Mouse (Mus musculus) midbrain, postnatal 0 days (tissue): Measurements from ENCODE around the gene Mtor. TPM values are rescaled to one million over a fixed set of nuclear protein-coding genes. Genes with fewer than 3 reads are reported as not detected.

Source experiments
- ATAC-seq: fragments of 200-750 bp; cut with Nextera tagmentation; 2 replicates; pipeline ENCODE4 v1.8.0; 2017; ENCODE audit warnings: moderate number of reproducible peaks, mild to moderate bottlenecking, moderate TSS enrichment, moderate library complexity; ENCODE audit not compliant: low FRiP score
- DNase-seq: peaks from one replicate; pipeline ENCODE4 v3.0.0-alpha.2; 2015; ENCODE audit warnings: low spot score
- H3K27ac ChIP-seq: fragments of 300-500 bp; sonication (generic); 2 replicates; pipeline ENCODE4 v1.5.1; 2014; ENCODE audit warnings: low read depth, mild to moderate bottlenecking, low read length, mixed read lengths
- H3K27me3 ChIP-seq: fragments of 300-500 bp; sonication (generic); 2 replicates; pipeline ENCODE4 v1.6.1; 2014; ENCODE audit warnings: low read length, control low read depth, mixed read lengths; ENCODE audit not compliant: insufficient read depth
- H3K36me3 ChIP-seq: fragments of 300-500 bp; sonication (generic); 2 replicates; pipeline ENCODE4 v1.6.1; 2014; ENCODE audit warnings: low read length, control low read depth, mixed read lengths; ENCODE audit not compliant: insufficient read depth
- H3K4me1 ChIP-seq: fragments of 300-500 bp; sonication (generic); 2 replicates; pipeline ENCODE4 v1.6.1; 2014; ENCODE audit warnings: mild to moderate bottlenecking, control low read depth, antibody characterized with exemption, low read length, mixed read lengths; ENCODE audit not compliant: insufficient read depth
- H3K4me2 ChIP-seq: fragments of 300-500 bp; sonication (generic); 2 replicates; pipeline ENCODE4 v1.6.1; 2014; ENCODE audit warnings: low read depth, mild to moderate bottlenecking, low read length, mixed read lengths; ENCODE audit not compliant: poor library complexity, severe bottlenecking
- H3K4me3 ChIP-seq: fragments of 300-500 bp; sonication (generic); 2 replicates; pipeline ENCODE4 v1.5.1; 2014; ENCODE audit warnings: low read depth, mild to moderate bottlenecking, low read length, moderate library complexity
- H3K9ac ChIP-seq: fragments of 300-500 bp; sonication (generic); replicated peaks from 2 replicates; pipeline ENCODE4 v1.6.1; 2014; ENCODE audit warnings: mild to moderate bottlenecking, low read length, moderate library complexity, mixed read lengths; ENCODE audit not compliant: poor library complexity, severe bottlenecking
- H3K9me3 ChIP-seq: fragments of 300-500 bp; sonication (generic); 2 replicates; pipeline ENCODE4 v1.6.1; 2016; ENCODE audit warnings: low read length, control low read depth
- CTCF ChIP-seq: IDR thresholded peaks from 2 replicates; pipeline ENCODE4 v1.5.1; 2016; ENCODE audit warnings: antibody characterized with exemption, mild to moderate bottlenecking
- WGBS: fragments of 180-500 bp; shearing (Covaris S2); extraction: QIAGEN DNeasy Blood & Tissue Kit; methylation state at CpG from one replicate; pipeline ENCODE4 v1.1.7; 2014; 5-methylcytosine and 5-hydroxymethylcytosine counted together
- polyA plus RNA-seq: library from polyadenylated mRNA; unstranded; fragments of >200 nt; fragmentation: Nextera tagmentation; extraction: Ambion mirVana; gene quantifications from 2 replicates; pipeline ENCODE4 v1.2.1, GENCODE M21; 2015
- total RNA-seq: library from RNA; depleted of rRNA; stranded (reverse); fragments of >200 nt; gene quantifications from 2 replicates; pipeline ENCODE4 v1.2.3, GENCODE M21; 2014

Mtor gene
- total and polyA plus RNA-seq, 2 experiments from 2014 or later = 27.8 to 54.5 TPM

GRCm38 (mm10) chr4:148591171-148591630 is 142.8 kb downstream of the Mtor start, which contains the start of gene Srm:
Gene Srm, plus strand, starts transcription at chr4:148591503.
- WGBS = under 1% methylated on average over 40 of the region's 50 CpGs
- Histone ChIP-seq H3K4me1 (peaks cover 7% of the 10 kb centered on the region; the same call in 1 of the 2 replicates), H3K9me3 (no peaks in the 10 kb centered on the region), H3K27me3 (no peaks in the 10 kb centered on the region), H3K9ac (peak within 1 kb of the TSS; percentile 78), H3K27ac (peak within 1 kb of the TSS; percentile 59), H3K4me3 (peak within 1 kb of the TSS; percentile 90), H3K4me2 (peak within 1 kb of the TSS; percentile 86), H3K36me3 (peaks cover 28% of the 10 kb centered on the region)
- no peak for TF ChIP-seq CTCF
- DNase-seq (peak; percentile 98), ATAC-seq (peak; percentile 99)

GRCm38 (mm10) chr4:148591637-148592380 is 143.4 kb downstream of the Mtor start:
- H3K4me2 ChIP-seq = peak overlapping the region; percentile 86
- ATAC-seq = peak; percentile 76
- H3K36me3 ChIP-seq = peaks cover 32% of the 10 kb centered on the region
- H3K4me1 ChIP-seq = peaks cover 7% of the 10 kb centered on the region; the same call in 1 of the 2 replicates
- peak overlapping the region; percentile 90 for H3K4me3 ChIP-seq
- DNase-seq = peak; percentile 48
- peak overlapping the region; percentile 78 for H3K9ac ChIP-seq
- peak overlapping the region; percentile 57 for H3K27ac ChIP-seq
- H3K9me3 ChIP-seq = no peaks in the 10 kb centered on the region
- no peak for TF ChIP-seq CTCF
- no peaks in the 10 kb centered on the region for H3K27me3 ChIP-seq
- WGBS = under 1% methylated on average over 52 of the region's 53 CpGs

- Histone ChIP-seq H3K4me2 (no peak overlapping the region), H3K9me3 (no peaks in the 10 kb centered on the region), H3K36me3 (peaks cover 33% of the 10 kb centered on the region), H3K9ac (no peak overlapping the region), H3K4me1 (peaks cover 7% of the 10 kb centered on the region; the same call in 1 of the 2 replicates), H3K4me3 (no peak overlapping the region), H3K27ac (no peak overlapping the region), H3K27me3 (no peaks in the 10 kb centered on the region)
- ATAC-seq = no peak
- no peak for DNase-seq
- no peak for TF ChIP-seq CTCF
- WGBS = 90% methylated on average over 11 of the region's 11 CpGs
Measured at GRCm38 (mm10) chr4:148593996-148594395, 145.6 kb downstream of the Mtor start.

- Histone ChIP-seq H3K9ac (no peak overlapping the region), H3K27me3 (no peaks in the 10 kb centered on the region), H3K9me3 (no peaks in the 10 kb centered on the region), H3K36me3 (peaks cover 33% of the 10 kb centered on the region), H3K4me2 (no peak overlapping the region), H3K27ac (no peak overlapping the region), H3K4me3 (no peak overlapping the region), H3K4me1 (peaks cover 7% of the 10 kb centered on the region; the same call in 1 of the 2 replicates)
- TF ChIP-seq CTCF = no peak
- WGBS = 86% methylated on average over 6 of the region's 6 CpGs
- no peak for DNase-seq
- ATAC-seq = no peak
Measured at GRCm38 (mm10) chr4:148595916-148596315, 147.5 kb downstream of the Mtor start.

- H3K4me3 ChIP-seq = no peak overlapping the region
- no peak for TF ChIP-seq CTCF
- no peak overlapping the region for H3K27ac ChIP-seq
- no peak for DNase-seq
- WGBS = 100% methylated on average over 3 of the region's 3 CpGs
- H3K27me3 ChIP-seq = no peaks in the 10 kb centered on the region
- ATAC-seq = no peak
- no peak overlapping the region for H3K4me2 ChIP-seq
- peaks cover 7% of the 10 kb centered on the region; the same call in 1 of the 2 replicates for H3K4me1 ChIP-seq
- peaks cover 33% of the 10 kb centered on the region for H3K36me3 ChIP-seq
- no peak overlapping the region for H3K9ac ChIP-seq
- no peaks in the 10 kb centered on the region for H3K9me3 ChIP-seq
Measured at GRCm38 (mm10) chr4:148596731-148597130, 148.3 kb downstream of the Mtor start.

GRCm38 (mm10) chr4:148598826-148599225 is 150.4 kb downstream of the Mtor start:
- WGBS = 97% methylated on average over 12 of the region's 12 CpGs
- no peak for DNase-seq
- Histone ChIP-seq H3K36me3 (peaks cover 26% of the 10 kb centered on the region), H3K4me1 (no peaks in the 10 kb centered on the region), H3K27ac (no peak overlapping the region), H3K4me2 (no peak overlapping the region), H3K27me3 (no peaks in the 10 kb centered on the region), H3K9me3 (no peaks in the 10 kb centered on the region), H3K4me3 (no peak overlapping the region), H3K9ac (no peak overlapping the region)
- ATAC-seq = no peak
- no peak for TF ChIP-seq CTCF
